Mouse (Mus musculus): ENCODE data around the gene H2-T24.

The H2-T24 gene

DNA sequence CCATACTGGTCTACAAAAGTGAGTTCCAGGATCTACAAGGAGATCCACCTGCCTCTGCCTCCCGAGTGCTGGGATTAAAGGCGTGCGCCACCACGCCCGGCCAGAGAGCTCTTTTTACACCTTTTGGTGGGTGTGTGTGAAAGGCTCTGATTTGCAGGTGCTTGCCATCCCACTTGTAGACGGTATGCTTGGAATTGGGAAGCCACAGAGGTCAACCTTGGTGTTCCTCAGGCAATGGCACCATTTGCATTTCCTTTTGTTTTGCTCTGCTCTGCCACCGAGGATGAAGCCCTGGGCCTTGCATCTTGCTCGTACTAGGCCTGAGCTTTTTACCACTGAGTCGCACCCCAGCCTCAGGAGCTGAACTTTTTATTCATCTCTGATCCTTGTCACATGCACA is 38.6 kb downstream of the H2-T24 start:
- no peak for DNase-seq (ENCODE audit: low read depth, low spot score)

DNA sequence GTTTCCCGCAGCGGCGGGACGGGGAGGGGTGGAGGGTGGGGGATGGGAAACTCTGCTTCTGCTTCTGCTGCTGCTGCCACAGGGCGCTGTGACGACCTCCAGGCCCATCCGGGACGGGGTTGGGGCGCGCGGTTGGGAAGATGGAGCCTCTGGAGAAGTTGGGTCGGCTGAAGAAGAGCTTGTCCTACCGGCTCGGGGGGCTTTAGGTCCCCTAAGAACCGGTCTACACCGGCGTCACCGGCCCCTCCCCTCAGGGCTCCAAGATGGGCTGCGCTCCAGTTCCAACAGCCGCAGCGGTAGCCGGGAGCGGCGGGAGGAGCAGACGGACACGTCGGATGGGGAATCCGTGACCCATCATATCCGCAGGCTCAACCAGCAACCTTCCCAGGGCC is 40.0 kb downstream of the H2-T24 start:
- DNase-seq (ENCODE audit: low read depth, low spot score) = peak; percentile 68

DNA sequence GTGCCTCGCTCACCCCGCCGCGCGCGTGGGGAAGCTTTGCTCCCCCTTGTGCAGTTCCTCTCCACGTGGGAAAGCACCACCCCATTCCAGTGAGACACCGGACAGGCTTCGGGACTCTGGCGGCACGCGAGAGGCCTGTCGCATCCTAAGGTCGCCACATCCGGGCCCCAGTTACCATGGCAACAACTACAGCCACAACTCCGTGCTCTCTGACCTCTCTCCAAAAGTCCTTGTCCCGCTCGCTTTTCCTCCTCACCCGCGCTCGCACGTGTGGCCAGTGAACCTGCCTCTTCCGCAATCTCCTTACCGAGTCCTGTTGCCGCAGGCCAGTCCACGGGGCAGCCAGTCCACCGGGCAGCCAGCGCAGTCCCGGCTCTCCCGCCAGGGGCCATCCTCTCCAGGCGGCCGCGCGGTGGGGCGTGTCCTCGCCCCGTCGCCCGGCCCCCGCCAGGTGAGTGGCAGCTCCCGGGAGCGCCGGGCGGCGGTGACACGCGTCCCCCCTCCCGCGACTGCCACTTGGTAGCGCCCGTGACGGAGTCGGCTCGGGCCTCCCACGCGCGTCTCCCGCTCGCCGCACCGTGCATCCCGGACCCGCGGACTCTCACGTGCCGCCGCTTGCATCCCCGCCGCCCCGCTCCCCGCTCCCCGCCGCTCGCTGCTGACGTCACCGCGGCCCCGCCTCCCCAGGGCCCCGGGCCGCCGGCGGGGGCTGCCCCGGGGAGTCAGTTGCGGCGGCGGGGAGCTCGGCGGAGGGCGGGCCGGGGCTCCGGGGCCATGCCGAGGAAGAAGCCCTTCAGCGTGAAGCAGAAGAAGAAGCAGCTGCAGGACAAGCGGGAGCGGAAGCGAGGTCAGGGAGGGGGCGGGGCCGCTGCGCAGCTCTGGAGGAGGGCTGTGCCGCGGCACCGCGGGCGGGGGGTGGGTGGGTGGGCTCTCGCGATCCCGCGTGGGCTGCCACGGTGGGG is 40.7 kb downstream of the H2-T24 start, which contains the start of the genes Gnl1 and Prr3:
Gene Gnl1 (plus strand): TSS at position 451 of the 962 bp plus-strand sequence.
Gene Prr3 (minus strand): TSS at position 836 of the 962 bp plus-strand sequence.
- DNase-seq (ENCODE audit: low read depth, low spot score) = peak; percentile 96

DNA sequence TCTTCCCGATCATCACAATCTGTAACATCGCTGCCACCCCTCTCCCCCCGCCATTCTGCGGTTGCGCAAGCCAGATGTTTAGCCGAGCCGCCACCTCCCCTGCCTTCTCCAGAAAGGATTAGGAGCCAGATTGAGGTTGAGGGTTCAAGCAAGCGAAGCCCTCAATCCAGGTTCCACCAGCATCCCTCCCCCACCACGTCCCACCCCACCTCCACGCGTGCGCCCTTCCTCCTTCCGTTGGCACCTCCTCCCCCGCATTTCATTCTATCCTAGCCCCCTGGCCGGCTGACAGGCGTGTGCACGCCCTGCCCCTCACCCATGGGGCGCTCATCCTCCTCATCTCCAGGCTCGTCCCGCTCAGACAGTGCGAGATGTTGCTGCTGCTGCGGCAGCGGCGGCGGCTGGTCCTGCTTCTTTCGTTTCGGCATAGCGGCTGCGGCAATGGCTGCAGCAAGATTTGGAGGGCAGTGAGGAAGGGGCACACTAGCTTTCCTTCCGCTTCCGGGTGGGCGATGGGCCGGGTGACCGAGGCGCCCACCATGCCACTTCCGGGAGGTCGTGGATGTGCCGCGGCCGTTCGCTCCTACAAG is 41.5 kb downstream of the H2-T24 start:
- DNase-seq (ENCODE audit: low read depth, low spot score) = no peak

DNA sequence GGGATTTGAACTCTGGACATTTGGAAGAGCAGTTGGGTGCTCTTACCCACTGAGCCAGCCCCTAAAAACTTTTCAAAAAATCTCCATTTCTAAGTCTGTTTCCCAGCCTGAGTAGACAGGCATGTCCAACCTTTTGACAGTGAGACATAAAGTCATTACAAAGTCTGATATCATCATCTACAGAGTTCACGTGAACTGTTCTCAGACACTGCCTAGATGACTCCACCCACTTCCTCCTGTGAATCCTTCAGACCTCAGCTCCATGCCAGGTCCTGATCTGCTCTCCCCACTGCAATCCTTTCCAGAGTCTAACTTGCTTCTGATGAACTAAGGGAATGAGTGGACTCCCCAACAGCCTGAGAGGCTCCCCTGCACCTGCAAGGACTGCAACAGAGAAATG is 48.2 kb downstream of the H2-T24 start:
- DNase-seq (ENCODE audit: low read depth, low spot score) = peak; percentile 33

DNA sequence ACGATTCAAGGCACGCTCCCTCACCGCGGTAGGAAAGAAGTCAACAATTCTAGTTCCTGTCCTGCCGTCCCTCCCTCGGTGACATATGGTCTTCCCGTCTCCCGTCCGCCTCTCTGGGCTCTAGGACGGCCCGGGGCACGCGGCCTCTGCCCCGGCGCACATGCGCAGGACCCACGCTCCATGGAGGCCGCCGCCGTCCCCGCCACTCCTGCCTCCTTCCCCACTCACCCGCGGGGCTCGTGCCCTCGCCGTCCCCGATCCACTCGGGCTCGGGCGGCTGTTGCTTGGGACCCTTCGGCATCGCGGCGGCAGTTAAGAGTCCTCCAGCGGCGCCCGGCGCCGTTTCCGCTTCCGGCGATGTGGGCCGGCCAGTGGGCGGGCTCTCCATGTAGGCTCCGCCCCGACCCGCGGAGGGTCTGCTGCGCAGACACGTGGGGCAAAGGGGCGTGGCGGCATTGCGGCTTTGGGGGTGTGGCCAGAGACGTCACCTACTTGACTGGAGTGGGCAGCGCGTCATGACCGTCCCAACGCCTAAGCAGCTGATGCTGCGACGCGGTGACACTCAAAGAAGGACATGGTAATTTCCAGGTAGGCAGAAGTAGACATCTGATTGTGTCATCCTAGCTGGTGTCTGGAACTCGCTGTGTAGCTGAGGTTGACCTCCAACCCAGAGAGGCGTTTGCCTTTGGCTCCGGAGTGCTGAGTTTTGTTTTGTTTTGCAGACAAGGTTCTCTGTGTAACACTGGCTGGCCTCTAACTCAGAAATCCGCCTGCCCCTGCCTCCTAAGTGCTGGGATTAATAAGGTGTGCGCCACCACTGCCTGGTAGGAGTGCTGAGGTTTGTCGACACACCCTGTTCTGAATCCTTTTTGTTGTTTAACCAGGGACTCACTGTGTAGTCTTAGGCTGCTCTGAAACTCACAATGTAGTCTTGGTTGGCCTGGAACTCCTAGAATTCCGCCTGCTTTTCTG is 50.7 kb downstream of the H2-T24 start, which contains the start of gene Abcf1:
Gene Abcf1 (minus strand): TSS at position 344 of the 972 bp plus-strand sequence.
- peak; percentile 96 for DNase-seq (ENCODE audit: low read depth, low spot score)

DNA sequence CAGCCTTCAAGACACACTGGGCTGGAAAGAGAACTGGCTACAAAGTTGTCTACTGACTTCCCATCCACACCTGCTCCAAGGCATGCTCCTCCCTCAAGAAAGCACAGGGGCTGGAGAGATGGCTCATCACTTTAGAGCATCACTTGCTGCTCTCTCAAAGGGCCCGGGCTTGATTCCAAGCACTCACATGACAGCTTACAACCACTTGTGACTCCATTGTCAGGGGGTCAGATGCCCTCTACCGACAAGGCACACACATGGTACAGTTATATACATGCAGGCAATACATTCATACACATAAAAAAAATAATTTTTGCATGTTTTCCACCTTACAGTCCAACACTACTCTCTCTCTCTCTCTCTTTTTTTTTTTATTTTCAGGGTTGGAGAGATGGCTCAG is 52.7 kb downstream of the H2-T24 start:
- DNase-seq (ENCODE audit: low read depth, low spot score) = no peak

DNA sequence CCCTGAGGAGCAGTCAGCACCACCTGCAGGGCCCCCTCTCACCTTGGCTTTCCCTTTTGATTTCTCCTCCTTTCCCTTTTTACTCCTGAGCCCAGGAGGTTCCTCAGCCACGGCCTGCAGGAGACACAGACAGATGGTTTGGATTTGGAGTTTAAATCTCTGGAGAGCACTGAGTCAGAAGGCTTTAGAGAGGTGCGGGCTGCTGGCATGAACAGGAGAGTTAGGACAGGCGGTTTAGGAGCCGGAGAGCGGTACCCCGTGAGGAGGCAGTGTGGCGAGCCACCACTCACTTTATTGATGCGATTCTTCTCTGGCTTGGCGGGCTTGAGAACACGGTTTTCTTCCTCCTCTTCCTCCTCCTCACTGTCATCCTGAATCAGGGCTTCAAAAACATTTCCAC is 57.1 kb downstream of the H2-T24 start:
- peak; percentile 61 for DNase-seq (ENCODE audit: low read depth, low spot score)

DNA sequence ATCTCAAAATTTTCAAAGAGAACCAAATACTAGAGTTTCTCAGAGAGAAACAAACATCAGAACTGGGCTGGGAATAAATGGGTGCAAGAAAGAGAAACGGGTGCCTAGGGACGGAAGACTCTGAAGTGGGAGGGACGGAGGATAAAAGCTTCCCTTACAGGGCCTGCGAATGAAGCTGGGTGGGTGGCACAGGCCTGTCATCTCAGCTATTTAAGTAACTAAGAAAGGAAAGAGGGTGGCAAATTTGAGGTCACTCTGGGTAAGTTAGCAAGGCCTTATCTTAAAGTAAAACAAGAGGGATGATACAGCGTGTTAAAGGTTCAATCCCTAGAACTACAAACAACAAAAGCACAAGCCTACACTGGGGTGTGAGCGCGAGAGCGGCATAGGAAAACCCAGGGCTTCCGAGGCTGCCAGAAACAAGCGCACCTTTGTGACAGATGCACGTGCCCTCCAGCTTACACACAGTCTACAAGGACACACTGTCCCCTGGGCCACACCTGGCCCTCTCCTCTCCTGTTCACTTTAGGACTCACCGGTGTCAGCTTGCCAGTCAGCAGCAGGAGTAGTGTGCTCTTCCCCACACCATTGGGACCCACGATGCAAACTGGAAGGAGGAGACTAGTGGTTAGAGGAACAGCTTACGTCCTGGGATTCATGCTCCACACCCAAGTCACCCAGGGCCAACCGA is 61.7 kb downstream of the H2-T24 start:
- no peak for DNase-seq (ENCODE audit: low read depth, low spot score)

Data from 3T3-L1 (cell line).